Mouse (Mus musculus) naive thymus-derived CD4-positive, alpha-beta T cell, adult 2 months (primary cell): ENCODE data around the gene Bckdhb.
"Not testable (repeated sequence)": the region's sequence is repeated elsewhere in the genome, so short reads cannot be mapped to it uniquely, and the experiment has no call there.

Experiments
- DNase-seq: peaks from one replicate; pipeline ENCODE4 v3.0.0-alpha.2; 2011; ENCODE audit warnings: low read depth

Gene Bckdhb

DNA sequence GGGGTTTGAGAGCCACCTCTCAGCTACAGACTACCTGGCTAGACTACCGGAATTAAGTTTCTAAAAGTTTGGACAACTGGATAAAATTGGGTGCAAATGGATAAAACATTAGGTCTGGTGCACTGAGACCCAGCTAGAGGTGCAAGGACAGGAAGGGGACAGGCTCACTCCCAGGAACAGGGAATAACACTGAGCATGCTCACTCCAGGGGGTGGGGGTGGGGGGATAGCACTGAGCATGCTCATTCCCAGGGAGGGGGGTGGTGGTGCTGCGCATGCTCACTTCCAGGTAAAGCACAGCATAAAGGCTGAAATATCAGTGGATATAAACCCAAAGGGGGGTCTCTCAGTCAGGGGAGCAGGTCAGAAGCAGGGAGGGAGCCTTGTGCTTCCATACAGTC lies 120.7 kb downstream of the Bckdhb start:
- no peak for DNase-seq

DNA sequence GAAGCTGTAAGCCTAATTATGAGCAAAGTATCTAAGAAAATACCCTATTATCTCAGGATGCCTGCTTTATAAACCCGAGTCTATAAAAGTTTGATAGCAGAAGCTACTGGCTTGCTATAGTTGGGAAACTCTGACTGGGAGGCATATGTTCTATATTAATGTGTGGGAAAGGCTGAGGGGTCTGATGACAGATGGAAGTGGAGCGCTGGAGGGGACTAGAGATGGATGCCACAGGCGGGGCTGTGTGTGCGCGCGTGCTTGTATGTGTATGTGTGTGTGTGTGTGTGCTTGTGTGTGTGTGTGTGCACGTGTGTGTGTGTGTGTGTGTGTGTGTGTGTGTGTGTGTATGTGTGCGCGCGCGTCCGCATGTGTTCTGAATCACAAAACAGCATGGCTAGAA lies 121.4 kb downstream of the Bckdhb start:
- DNase-seq = no peak

DNA sequence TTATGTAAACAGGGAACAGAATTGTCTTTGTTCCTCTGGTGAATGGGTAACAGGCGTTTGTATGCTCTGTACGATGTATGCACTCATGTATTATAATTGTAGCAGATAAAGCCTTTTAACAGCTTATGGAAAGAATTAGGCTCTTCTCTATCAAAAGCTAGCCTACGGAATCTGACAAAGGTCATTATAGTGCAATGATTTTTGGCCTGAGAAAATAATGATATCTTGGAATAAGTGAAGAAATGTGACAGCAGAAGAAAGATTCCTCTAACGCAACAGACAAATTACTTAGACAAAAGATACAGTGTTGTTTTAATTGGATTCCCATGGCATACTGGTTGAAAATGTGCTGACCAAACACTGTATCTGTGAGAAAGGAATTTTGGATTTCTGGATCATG lies 122.0 kb downstream of the Bckdhb start:
- DNase-seq = no peak

DNA sequence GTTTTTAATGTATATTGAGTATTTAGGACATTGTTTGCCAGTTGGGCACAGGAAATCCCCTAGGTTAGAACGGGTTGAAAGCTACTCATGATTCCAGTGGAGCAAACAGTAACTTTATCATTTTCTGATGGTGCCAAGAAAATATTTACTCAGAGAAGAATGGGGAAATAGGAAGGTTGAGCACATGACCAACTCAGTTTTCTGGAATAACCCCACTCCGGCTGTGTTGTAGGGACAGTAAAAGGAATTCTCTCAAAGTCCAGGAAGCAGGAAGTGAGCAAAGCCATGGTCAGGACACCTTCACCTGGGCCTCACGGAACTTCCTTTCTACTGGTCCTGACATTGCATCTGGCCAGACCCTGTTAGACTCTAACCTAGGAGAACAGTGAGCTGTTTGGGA lies 122.5 kb downstream of the Bckdhb start:
- no peak for DNase-seq

DNA sequence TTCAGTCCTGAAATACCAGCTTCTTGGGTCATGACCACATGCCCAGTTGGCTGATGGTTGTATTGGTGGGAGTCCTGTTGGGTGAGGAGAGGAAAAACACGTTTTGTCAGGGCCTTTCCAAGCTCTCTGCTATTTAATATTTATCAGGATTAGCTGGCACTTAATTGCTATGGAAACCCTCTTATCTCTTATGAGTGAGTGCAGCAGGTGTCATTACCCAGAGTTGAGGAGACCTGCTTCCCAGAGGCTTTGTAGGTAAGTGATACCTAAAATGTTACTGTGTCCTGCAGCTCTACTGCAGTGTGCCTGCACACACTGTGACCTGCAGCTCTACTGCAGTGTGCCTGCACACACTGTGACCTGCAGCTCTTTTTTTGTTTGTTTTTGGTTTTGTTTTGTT lies 124.2 kb downstream of the Bckdhb start:
- DNase-seq = no peak

DNA sequence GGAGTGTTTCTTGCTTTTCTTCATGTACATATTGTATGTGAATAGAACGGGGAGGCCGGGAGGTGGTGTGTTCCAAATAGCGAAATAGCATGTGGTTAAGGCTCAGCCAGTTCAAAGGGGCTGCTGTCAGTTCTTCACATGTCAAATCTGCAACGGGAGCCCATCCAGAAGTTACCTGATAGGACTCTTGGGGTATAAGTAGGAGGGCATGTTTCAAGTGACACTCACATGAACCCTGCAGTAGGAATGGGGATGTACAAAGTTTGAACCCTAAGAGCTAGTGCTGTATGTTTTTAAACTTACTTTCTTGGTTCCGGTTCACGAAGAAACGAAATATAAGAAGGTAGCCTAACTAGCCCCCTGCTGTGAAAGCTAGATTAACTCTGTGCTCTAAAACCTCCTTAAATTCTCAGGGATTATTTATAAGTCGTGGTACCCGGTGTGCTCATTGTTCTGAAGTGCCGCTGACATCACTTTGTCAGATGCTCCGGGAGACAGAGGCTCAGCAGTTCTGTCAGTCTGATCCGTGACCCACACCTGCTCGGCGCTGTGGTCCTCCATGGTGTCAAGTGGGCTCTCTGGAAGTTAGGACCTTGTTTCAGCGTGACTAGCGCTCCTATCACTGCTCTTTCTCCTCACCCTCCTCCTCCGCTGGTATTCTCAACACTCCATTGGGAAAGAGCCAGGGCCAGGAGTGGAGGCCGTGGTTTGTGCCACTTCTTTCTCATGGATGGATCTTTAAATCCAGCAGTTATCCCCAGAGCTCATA lies 126.1 kb downstream of the Bckdhb start:
- no peak for DNase-seq

DNA sequence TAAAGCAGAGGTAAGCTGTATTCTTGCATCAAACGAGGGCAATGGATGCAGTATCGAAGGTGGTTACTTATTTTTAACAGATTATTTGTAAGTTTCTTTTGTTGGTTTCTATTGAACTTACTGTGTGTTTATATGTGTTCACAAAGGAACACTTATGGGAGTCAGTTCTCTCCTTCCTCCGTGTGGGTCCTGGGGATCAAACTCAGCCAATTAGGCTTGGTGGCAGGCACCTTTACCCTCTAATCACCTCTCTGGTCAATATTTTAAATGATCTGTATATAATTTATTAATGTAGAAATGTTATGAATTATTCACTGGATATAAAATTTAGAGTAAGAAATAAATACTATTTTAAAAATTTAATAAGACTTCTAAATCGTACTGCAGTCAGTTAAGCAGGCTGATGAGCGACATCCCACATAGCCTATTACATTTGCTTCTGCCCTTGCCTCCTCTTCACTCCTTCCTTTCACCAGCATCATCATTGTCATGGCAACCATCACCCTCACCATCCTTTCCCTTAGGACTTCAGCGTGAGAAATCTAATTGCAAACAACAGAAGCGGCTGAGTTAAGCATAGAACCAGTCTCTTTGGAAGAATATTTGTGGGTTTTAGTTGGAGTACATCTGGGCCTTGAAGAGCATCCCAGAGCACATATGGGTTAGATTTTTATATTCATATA lies 130.3 kb downstream of the Bckdhb start:
- no peak for DNase-seq

DNA sequence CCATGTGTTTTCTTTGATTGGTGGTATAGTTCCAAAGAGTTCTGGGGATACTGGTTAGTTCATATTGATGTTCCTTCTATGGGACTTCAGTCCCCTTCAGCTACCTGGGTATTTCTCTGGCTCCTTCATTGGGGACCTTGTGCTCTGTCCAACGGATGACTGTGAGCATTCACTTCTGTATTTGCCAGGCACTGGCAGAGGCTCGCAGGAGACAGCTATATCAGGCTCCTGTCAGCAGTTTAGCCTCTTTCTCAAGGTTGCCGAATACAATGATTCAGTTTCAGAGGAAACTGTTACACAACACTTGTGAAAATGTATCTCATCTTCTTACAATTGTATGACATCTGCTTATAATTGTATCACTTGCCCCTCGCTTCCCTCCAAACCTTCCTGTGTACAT lies 135.8 kb downstream of the Bckdhb start:
- DNase-seq = not testable (repeated sequence)

DNA sequence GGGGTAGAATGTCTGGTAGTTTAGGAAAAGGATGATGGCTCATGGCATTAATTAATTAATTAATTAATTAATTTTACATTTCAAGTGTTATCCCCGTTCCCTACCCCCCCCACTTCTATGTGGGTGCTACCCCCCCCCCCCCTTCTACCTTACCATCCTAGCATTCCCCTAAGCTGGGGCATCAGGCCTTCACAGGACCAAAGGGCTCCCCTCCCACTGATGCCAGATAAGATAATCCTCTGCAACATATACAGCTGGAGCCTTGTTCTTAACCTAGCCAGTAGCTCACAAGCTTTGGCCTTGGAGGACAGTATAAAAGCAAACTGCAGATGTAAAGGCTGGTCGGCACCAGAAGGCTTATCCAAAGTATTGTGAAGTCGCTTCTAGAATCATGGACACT lies 138.7 kb downstream of the Bckdhb start:
- DNase-seq = no peak

DNA sequence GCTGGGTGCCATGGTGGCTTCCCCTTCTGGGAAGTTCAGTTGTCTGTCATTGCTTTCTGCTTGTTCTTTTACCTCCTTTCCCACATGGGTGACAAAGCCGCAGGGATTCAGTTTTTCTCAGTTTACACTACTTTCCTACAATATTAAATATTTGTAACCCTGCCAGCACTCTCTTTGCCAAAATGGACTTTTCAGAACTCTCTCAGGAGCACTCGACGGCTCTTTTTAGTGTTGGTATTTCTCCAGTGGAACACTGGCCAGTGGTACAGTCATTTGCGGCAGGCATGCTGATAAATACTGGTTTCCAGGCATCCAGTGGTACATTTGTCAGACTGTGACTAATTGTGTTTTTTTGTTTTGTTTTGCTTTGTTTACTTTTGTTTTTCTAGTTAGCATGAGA lies 139.2 kb downstream of the Bckdhb start:
- DNase-seq = no peak

DNA sequence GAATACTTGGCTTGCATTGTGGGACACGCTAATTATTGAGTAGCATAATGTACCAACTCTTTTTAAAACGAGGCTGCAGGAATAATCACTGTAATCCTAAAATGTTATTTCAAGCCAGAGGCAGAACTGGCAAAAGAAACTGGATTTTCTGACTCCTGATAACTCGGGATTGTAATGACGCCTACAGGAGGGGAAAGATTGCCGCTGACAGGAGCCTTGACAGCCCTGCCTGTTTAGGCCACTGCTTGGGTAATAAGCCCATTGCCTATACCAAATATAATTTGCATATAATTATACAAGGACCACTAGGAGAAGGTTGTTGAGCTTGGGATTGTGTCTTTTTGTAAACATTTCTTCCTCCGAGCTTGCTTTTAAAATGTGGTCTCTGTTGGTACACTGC lies 145.3 kb downstream of the Bckdhb start:
- no peak for DNase-seq

DNA sequence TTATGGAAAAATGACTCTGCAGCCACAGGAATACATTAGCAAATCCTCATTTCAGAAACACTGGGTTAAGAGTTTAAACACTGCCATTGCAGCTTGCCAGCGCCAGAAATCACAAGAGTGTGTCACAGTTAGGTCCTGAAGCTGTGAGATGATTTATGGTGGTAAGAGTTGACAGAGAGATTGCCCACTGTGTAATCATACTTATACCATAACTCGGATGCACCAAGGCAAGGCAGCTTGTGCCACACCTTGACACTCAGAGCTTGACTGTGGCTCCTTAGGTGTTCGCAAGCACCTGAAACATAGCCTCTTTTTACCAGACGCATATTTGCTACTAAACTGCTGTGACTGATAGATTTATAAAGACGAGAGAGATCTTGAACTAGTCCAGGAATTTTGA lies 145.8 kb downstream of the Bckdhb start:
- DNase-seq = no peak

DNA sequence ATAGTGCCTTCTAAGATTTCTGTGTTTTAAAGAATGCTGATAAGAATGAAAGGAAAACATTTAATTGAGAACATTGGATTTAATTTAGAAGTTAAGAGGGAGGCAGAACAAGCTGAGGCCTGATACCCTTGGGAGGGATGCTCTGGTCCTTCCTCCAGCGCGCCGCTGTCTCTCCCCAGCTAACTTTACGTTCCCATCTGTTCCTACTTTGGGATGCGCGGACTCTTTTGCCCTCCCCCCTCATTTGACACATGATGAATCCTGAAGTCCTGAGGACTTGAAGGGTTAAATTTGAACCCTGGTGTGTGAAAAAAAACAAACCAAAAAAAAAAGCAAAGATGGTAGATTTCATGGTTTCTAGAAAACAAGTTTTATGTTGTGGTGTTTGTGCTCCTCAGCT lies 147.6 kb downstream of the Bckdhb start:
- no peak for DNase-seq

DNA sequence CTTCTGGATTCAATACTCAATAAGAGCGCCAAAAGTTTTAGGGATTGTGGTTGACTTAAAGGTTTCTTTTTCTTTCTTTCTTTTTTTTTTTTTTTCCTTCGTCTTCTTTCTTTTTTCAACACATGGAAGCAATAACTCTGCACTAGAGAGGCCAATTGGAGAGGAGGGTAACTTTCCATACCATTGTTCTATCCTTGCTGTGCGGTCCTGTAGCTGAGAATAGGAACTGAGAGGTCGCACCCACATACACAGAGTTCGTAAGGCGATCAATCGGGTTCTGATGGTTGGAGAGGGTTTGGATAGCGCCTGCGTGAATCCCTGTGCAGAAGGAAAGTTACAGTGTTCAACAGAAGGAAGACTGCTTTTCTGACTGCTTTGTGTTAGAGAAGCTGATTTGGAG lies 148.3 kb downstream of the Bckdhb start:
- DNase-seq = no peak

DNA sequence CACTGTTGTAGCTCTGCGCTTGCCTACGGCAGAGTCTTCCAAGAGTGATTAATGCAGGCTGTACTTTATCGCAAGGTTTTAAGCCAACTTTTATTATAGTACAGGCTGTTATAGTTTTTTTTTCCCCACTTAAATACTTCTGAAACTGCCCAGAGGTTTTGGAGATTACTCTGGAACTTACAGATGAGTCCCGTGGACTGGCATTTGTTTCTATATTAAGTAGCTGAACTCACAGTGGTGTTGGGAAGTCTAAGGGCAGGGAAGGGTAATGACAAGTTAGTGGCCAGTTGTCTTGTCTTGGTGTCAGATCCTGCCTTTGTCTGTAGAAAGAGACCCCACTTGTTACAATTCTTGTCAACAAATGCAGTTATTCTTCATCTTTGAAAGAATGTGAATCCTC lies 158.6 kb downstream of the Bckdhb start:
- DNase-seq = no peak

DNA sequence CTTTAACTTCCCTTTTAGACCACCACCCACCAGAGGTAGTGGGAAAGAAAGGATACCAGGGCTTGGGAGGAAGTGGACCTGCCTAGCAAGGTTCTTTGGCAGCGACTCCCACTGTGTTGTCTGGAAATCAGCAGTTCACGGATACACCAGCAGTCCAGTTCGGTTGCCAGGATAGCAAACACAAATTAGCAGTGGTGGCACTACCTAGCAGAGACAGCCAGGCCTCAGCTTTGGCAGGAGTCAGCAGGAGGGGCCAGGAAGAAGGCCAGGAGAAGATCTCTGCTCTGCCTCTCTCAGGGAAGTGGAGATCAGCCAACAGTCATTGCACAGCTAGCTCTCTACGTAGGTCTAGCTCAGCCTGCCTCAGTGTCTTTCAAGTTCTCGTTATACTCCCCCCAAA lies 159.7 kb downstream of the Bckdhb start:
- no peak for DNase-seq

DNA sequence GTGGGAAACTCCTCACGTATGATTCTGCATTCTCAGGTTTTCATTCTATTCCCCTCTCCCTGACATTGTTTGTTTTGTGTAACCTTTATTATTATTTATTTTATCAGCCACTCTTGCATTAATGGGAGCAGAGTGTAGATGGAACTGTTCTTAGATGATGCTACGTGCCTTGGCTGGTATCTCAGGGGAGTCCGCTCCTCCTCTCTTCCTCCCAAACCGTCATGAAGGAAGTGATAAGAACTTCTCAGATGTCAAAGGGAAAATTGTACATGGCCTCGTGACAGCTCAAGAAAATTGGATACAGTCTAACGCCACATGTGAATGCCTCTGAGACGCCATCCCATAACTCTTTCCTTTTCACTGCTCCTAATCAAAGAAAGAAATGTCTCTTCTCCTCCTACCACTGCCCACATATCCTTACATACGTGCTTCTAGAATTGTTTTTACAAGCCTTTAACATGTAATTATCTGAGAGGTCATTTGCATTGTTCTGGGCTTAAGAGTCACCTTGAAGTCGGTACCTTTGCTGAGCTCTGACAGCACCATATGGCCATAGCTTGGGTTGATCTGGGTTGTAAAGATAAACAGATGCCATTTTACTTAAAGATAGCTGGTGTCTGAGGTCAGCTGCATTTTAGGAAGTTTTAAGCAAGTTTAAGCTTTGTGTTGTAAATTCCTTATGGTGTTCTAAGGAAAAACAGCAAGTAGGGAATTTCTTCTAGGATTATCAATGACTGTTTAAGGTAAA lies 165.5 kb downstream of the Bckdhb start:
- no peak for DNase-seq

DNA sequence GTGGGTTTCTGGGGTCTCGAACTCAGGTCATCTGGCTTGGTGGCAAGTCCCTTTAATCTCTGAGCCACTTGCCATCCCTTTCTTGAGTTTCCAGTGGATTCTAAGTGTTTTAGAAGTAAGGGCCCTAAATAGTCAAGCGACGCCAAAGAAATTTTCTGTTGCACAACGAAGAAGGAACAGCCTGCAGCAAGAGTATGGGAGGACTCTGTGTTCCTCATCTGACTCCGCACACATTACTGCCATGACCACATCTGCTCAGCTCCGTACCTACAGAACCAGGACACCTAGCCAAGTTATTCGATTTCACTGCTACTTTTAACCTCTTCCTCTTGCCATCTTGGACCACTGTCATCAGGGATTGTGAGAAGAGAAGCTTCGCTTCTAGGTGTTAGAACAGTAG lies 168.0 kb downstream of the Bckdhb start:
- no peak for DNase-seq

DNA sequence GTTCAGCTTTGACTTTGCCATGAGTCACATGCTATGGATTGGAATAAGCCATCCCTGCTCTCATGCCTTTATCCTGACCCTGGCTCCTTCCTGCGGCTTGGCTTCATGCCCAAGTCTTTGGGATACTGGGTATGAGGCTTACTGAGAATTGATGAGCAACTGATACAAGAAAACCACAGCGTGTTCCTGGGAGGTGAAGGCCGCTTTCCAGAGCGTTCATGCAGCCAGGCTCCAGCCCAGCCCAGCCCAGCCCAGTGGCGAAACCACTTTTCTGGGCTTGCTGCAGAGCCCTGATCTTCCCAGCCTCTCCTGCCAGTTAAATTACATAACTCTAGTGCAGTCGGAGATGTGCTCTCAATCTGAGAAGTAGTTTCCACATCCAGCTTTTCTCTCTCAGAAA lies 169.2 kb downstream of the Bckdhb start:
- no peak for DNase-seq

DNA sequence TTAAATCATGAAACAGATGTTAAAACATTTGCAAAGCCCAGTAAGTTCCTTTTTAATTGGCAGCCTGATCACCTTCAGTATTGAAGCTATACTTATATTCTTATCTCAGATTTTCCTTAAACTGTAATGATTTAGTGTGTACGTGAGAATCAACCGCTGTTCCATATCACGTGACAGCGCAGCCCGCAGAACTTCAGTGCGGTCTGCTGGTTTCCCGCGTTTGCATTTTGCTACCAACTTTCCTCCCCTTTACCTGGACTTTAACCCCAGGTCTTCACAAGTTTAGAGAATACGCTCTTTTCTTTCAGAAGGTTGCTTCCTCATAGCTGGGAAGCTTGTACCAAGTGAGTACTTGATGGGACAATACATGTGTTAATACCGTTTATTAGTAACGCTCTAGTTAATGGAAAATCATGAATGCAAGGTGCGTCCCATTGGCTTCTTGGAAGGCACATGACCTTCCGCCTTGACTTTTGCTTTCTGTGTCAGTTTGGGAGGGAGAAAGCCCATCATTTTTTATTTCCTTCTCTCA lies 171.6 kb downstream of the Bckdhb start:
- DNase-seq = no peak

DNA sequence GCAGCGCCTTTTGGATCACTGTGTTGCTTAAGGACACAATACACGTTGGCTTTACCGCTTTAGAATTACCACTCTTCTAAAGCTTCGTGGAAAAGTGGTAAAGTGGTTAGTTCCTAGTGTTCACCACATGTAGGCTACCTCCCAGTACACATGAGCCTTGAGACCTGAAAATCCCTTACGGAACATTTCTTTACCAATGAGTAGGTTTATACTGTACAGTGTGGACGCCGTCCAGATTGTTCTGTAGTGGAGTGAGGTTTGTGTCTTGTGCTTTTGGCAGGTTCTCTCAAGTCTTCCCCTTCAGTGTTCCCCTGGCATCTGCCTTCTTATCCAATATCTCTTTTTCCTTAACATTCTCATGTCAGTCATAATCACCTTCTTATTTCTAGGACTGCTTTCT lies 178.4 kb downstream of the Bckdhb start:
- no peak for DNase-seq

DNA sequence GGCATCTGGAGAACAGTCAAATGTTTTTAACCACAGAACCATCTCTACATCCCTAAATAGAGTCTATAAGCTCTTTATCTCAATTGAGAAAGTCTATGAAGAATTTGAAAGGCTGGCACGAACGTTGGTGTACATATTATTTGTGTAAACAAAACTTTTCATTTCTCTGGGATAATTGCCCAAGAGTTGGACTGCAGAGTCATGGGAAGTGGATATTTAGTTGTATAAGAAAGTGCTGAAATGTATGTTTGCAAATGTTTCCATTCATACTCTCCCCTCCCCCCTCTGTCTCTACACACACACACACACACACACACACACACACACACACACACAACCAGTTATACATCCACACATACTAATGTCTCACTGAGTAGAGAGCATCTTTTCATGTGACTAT lies 181.5 kb downstream of the Bckdhb start:
- no peak for DNase-seq
